Mouse (Mus musculus) T-helper 1 cell (primary cell): ENCODE measurements at regions not wholly inside any gene's neighbourhood (a gene's known extent, or its start where the extent isn't known, plus 50 kb on each side); places are given as distances from the start of the nearest gene placed in this dataset.
"Not testable (repeated sequence)": the region's sequence is repeated elsewhere in the genome, so short reads cannot be mapped to it uniquely, and the experiment has no call there.

Source experiments
- in situ Hi-C: fragments of 300-600 bp; cut with MboI, MseI; formaldehyde crosslinking; loops from one replicate; pipeline ENCODE4 v1.15.1; 2025; ENCODE audit warnings: high pct_unique_total_duplicates

DNA sequence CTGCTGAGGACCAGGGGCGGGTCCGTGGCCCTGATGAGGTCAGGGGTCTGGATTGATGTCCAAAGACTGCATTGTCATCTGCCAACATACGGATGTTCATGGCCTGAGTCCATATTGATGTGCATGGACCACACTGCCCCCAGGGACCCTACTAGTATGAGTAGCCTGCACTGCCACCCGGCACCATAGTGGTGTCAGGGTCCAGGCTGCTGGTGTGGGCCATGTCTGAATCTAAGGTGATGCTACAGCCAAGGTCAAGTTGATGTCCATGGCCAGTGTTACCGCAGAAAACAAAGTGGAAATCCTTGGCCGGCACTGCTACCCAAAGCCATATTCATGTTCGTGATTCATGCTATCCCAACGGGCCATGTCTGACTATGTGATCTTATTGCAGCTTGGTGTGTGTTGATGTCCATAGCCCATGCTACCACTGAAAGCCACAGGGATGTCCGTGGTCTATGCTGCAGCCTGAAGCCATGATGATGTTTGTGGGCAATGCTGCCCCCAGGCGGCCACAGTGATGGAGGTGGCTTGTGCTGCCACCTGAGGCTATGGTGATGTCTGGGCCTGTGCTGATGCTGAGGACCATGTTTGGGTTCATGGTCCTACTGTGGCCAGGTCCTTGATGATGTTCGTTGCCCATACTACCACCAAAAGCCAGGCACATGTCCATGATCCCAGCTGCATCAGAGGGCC lies 130.5 kb downstream of the Iqub start:
- in situ Hi-C loops: loop anchor here (25.0 kb wide), 1 partner anchor 897 kb away; no protein-coding TSS in a partner anchor

DNA sequence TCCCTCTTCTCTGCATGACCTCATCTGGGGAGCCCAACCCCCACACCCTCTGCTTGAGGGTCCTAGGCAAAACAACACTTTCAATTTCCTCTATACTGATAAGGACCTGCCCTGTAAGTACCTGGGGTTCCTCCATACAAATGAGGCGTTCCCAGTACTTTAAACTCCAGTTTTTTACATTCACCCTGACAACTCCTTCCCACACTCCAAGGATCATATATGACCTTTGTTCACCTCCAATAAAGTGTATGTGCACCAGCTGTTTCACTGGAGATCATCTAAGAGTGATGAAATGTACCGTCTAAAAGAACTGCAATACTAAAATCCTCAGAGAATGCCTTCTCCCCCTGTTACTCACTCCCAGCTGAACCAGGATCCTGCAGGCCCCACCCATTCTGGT lies 135.0 kb downstream of the Iqub start:
- in situ Hi-C loops: loop anchor here (25.0 kb wide), 1 partner anchor 893 kb away; no protein-coding TSS in a partner anchor

DNA sequence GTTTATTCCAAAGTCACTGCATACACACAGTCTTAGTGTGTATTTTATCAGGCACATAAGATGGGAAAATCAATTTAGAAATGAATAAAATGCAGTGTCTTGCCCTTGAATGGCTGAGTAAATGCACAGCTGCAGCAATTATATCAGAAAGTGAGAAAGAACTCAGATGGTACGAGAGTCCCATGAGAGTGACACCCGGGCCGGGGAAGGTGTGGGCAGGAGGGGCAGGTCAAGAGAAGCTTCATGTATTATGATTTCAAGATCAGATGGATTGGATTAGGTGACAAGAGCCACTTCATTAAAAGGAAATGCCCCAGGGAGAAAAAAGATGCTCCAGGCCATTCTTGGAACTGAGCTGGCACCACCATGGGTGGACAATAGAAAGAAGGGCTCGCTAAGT lies 138.1 kb downstream of the Iqub start:
- in situ Hi-C loops: loop anchor here (25.0 kb wide), 1 partner anchor 889 kb away; no protein-coding TSS in a partner anchor

DNA sequence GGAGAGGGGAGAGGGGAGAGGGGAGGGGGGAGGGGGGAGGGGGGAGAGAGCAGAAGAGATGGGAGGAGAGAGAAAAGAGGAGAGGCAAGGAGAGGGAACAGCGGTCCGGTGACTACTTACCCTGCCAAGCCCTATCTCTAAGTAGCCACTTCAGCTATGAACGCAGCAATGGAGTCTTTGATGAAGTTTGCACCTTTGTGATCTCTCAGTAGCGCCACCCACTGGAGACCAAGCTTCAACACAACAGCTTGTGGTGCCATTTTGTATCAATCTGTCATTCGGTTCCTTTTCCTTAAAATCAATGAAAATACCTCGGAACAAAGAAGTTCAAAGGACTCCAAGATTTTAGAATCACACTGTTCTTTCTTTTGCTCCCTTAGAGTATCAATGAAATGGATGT lies 141.7 kb downstream of the Iqub start:
- in situ Hi-C loops: no loop called here

DNA sequence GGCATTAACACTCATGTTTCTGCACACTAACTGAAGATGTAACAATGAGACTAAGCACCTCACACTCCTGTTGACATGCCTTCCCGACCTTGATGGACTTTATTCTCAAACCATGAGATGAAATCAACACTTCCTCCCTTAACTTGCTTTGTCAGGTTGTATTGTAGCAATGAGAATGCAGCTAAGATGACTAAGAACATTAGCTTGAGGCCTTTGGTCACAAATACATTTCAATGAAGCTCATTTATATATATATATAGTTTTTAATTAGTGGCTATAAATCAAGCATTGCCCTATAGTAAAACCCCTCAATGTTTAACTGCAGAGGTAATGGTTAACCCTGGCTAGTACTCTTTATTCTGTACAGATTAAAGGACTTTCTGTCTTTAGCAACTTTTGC lies 143.2 kb downstream of the Iqub start:
- in situ Hi-C loops: no loop called here

DNA sequence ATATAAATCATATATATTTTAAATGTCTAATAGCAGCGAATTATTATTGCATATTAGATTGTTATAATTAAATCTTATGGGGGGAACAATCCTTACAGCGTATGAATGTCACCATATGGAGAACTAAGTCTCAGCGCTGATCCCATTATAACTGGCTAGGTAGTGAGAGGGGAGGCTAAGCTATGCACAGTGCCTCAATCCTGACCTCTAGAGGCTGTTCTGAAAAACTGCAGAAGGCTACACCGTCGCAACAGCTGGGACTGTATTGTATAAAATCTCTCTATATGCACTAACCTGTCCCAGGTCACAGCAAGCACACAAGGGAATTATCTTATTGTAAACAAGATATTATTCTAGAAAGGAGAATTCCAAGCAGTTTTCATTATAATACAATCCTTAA lies 164.0 kb downstream of the Iqub start:
- in situ Hi-C loops: loop anchor here (10.0 kb wide), 1 partner anchor 206 kb away; no protein-coding TSS in a partner anchor

DNA sequence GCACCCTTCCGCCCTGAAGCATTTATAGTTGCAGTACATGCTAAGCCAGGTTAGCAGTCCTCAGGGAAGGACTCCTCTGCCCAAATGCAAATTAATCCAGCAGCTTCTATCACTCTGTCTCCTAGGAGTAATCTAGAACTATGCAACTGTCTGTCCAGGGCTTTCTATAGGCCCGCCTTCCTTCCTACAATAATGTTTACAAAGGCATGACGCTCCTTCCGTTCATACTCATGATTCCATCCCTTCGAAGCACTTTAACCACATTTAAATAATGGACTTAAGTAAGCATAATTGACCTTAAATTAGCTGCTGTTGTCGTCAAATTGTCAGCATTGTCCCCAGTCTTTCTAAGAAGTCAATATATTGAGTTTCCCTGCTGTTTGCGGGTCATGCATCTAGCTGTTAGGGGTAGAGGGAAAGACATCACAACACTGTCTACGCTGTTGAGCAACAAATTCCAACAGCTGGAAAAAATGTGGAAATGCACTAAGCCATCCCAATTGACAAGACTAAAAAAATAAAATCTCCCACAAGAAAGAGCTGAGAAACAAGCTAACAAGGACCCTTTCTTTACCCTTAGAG lies 166.3 kb downstream of the Iqub start:
- in situ Hi-C loops: no loop called here

DNA sequence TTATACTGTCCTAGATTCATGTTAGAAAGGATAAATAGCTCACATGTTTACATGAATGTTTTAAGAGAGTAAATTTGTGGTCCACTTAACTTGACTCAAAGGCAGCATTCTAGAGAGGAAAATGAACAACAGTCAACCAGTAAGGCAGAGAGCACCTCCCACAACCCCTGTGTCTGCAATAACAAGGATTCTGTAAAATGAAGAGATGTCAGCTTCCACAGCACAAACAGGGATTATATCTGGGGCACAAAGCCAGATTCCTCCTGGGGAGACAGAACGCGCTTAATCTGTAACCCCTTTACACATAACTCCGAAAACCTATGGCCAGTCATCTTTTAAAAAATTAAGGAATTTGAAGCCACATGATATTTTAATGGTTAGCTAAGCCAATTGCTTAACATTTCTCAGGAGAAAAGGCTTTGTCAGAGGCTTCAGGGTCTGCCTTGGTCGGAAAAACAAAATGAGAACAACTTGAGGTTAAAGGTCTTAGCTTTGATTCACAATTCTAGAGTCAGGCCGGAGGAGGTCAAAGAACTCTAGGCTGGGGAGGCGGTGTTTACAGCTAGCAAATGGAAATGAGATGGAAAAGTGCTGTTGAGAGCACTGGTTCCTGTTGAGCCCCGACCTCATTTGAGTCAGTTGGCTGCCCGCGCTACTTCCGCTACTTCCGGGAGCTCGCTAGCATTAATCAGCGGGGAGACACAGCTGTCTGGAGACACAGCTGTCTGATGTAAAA lies 167.0 kb downstream of the Iqub start:
- in situ Hi-C loops: no loop called here

DNA sequence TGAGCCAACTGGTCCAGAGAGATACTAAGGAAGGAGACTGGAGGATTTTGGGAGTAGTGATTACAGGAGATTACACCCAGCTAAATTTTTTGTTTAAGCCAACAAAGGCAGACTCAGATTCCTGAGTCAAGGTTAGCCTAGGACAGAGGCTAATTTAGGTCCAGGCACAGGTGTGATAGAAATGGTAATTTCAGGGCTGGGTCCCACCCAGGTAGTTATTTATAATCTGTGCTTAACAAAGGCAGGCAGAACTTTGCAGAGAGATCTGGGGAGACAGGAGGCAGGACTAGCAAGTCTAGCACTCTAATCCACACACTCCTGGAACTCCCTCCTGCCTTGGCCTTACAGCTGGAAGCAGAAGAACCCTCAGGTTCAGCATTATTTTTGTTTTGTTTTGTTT lies 172.4 kb downstream of the Iqub start:
- in situ Hi-C loops: no loop called here

DNA sequence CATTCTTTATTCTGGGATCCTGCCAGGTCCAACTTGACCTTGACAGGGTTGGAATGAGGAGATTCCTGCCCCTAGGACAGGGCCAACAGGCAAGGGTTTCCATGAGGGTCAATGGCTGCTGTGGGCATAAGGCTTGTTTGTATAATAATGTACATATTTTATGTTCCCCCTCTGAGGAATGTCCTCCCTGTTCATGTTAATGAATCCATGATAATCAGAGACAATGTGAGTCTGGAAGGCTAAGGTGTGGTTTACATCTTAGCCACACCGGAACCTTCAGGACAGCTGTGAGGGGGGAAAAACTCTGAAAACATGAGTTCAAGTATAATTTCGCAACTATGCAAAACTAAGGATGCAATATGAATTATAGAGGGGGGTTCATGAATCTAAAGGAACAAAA lies 172.8 kb downstream of the Iqub start:
- in situ Hi-C loops: no loop called here

DNA sequence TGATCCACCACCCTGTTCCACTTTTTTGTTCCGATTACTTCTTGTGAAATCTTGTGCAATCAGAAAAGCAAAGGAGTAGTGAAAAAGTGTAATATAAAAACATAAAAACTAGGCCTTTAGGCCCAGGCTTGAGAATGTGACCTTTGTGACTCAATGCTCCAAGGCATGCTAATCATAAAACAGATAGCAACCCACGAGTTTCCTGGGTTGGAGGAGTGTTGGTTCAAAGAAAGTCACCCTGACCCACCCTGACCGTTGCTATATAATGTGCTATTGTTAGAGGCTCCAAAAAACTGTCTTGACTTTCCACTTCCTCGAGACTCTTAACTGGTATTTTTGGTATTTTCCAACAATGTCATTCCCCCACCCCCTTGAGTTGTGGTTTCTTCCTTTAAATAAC lies 172.2 kb upstream of the Slc13a1 start:
- in situ Hi-C loops: not testable (repeated sequence)

DNA sequence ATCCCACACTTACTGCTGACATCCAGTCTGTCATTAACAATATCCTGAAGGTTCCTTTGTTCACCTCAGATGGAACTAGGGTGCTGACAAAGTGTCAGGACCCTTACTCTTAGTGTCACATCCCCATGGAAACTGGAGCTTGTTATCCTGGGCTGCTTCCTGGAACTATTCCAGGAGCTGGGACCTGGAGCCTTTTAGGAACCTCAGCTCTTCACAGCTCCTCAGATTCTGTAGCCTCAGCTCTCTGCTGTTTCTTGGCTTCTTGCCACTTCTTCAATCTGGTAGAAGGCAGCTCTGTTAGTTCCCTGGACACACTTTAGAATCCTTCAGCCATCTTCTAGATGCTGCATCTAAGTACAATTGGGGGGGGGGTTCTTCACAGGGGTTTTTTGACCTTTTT lies 157.3 kb upstream of the Slc13a1 start:
- in situ Hi-C loops: no loop called here

DNA sequence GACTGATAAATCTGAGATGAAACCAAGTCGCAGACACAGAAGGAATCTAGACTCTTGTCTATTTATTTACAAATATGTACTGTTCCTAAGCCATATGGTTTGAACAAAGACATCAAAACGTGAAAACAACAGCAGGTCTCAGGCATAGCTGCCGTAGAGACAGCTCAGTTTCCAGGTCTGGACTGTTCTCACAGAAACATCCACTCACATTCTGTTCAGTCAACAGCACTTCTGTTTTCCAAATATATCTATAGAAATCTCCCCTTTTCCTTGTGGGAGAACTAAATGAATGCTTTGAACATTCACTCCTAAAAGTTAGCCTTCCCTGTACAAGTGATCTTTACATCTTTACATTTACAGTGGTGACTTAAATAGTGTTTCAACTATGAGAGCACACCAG lies 156.8 kb upstream of the Slc13a1 start:
- in situ Hi-C loops: no loop called here

DNA sequence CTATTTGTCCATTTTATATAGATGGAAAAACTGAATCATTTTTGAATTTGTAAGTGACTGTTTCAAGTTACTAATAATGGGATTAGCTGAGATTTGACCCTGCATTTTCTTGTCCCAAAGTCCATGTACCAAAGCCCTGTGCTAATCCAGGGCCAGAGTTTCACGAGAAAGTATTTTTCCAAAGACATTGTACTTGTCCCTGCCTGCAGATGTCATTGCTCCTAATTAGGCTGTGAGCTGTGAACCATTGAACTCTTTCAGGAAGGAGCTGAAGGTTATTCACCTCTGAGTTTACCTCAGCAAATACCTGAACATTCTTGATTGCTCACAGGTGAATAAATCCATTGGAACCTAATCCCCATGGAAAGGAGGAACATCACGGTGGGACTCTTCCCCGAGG lies 154.5 kb upstream of the Slc13a1 start:
- in situ Hi-C loops: no loop called here

DNA sequence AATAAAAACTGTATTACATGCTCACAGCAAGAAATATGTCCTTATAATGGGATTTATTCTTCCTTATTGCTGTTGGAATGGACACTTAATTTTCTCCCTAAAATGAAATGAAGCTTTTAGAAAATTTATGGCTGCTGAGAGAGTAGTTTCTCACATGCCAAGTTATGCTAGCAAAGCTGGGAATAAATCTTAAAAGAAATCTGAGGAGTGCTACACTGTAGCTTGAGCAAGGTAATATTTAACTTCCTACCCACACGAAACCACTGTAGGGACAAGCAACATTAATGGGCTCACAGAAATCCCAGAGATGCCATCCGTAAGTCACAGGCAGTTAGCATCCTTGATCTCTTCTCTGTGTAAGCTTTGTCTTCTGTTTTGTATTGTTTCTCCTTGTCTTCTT lies 151.0 kb upstream of the Slc13a1 start:
- in situ Hi-C loops: no loop called here

DNA sequence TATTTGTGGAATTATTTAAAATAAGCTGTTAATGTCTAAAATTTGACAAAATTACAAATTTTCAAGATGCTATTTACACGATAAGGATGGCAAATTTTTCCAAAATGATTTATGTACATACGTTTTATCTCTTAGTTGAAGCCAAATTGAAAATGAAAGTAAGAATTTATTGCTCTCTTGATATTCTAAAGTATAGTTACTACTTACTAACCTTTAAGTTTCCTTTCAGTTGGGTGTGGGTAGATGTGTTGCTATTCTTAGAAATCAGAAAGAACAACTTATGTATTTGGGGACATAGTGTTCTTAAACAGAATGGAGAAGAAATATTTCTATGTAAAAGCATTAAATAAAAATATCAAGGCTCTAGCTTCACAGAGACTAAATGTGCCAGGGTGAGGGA lies 142.8 kb upstream of the Slc13a1 start:
- in situ Hi-C loops: no loop called here

DNA sequence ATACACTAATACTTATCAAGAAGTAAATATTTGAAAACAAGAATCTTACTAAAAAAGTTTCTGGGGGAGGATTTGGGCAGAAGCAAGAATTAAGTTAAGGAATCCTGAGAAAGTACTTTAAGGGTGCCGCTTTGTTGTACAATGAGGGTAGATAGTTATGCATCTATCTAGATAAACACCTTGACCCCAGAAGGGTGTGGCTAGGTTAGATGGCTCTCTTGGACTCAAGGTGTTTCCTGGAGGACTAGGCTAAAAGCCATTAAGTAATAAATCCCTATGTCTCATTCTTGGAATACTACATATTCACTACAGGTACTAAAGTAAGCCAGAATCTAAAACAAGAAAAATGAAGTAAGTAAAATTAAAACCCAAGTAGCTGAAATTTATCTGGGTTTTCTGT lies 141.9 kb upstream of the Slc13a1 start:
- in situ Hi-C loops: no loop called here

DNA sequence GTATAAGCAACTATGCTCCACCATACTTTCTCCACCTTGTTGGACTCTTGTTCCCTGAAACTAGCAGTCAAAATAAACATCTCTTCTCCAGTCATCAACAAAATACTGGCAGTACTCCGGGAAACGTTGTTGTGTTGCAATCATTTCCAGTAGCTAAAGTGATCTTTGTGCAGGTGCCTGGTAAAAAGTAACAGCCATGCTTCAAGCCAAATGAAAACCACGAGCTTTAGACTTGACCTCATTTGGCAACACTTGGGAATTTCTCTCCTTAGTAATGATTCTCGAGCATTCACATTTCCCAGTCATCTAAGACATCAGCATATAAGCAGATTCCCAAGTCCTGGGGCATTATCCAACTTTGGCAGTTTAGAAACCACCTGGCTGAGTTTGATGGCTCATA lies 133.8 kb upstream of the Slc13a1 start:
- in situ Hi-C loops: no loop called here

DNA sequence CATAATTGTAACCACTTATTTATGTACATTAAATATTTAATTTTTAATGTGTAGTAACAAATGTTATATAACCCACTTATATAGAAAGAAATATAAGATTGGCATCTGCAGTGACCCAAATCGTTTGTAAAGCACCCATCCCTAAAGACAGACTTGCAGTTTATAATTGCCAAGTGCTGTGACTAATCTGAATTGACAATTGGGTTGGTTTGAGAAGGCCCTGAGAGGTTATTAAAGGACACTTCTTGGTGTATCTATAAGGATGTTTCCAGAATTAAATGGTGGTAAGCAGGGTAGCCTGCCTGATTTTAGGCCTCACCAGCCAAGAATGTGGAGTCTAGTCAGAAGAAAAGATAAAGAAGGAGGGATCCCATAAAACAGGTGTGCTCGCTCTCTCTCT lies 133.3 kb upstream of the Slc13a1 start:
- in situ Hi-C loops: no loop called here

DNA sequence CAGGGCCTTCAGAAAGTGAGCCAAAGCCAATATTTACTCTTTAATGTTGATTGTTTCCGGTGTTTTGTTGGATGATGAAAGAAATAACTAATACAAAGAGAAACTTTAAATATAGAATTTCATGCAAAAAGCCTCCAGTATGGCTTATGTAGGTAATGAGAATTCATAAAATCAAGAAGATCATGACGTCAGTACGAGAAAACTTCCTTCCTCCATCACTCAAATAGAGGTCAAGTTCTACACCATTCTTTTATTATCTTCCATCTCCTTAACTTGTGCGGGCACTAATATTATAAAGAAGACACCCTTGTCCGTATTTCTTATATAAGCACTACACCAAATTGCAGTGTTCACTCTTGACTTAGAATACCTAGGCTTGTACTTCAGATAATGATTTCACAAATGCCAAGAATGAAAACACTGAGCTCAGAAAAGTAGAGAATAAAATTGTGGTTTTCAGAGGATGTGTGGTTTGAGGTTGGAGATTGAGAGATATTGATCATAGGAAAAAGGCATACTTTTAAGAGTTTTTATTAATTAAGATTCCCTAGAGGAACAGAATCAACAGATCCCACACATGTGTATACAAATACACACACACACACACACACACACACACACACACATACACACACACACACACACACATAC lies 130.8 kb upstream of the Slc13a1 start:
- in situ Hi-C loops: no loop called here

DNA sequence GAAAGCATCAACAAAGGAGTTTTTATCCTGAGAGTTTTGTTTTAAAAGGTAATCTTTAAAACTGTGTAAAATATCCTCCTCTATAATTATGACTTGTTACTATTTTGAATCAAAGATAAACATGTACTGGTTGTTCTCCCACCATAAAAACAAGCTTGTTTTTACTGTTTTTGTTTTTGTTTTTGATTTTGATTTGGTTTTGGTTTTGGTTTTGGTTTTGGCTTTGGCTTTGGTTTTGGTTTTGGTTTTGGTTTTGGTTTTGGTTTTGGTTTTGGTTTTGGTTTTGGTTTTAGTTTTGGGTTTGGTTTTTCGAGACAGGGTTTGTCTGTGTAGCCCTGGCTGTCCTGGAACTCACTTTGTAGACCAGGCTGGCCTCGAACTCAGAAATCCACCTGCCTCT lies 120.9 kb upstream of the Slc13a1 start:
- in situ Hi-C loops: not testable (repeated sequence)

DNA sequence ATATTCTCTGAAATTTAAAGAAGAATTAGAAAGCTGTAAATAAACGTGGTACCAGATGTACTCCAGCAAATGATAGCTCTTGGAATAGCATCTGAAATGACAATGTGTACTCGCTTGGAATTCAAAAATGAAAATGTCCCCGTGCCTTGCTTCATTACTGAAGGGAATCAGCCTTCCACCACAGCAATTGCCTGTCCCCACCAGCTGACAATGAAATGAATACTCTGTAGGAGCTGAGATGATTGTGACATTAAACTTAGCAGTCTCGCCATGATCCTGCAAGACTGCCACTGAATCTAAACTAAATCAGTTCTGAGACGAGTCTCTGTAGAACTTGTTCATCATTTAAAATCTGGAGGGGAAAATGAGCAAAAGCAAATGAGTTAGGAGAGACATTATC lies 104.9 kb upstream of the Slc13a1 start:
- in situ Hi-C loops: no loop called here
